Mouse (Mus musculus): Measurements from ENCODE around the gene Mtrex. TPM values are rescaled to one million over a fixed set of nuclear protein-coding genes. Genes with fewer than 3 reads are reported as not detected.
A peak's percentile ranks its signal among the peaks of the same experiment; 100 is the strongest.

Mtrex gene
- polyA plus RNA-seq, 1 experiment from 2014 or later, result 74.7 TPM

DNA sequence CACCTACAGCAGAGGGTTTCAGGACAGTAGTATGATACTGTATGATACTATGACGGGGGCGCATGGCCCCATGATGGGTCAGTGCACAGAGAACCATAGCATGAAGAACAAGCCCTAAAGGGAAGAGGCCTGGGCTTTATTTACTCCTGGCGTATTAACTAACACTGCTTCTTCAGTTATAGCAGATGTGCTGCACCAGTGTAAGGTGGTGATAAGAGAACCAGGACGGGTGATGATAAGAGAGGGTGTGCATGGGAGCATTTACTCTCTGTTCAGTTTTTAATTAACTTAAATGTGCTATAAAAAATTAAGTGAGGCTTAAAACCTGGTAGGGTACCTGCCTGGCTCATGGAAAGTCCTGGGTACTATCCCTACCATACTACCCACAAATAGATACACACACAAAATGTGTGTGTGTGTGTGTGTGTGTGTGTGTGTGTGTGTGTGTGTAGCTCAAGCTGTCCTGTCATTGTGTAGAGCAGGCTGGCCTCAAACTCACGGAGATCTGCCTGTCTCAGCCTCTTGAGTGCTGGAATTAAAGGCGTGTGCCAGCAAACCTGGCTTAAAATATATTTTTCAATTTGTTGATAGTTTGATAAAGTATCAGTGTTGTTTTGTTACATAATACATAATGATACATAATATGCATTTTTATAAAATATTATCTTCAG lies 88.5 kb downstream of the Mtrex start:
- Histone ChIP-seq H3K9ac (no peak overlapping the region), H3K36me3 (no peaks in the 10 kb centered on the region), H3K27me3 (no peaks in the 10 kb centered on the region), H3K4me3 (no peak overlapping the region), H3K4me1 (peaks cover 11% of the 10 kb centered on the region), H3K9me3 (no peaks in the 10 kb centered on the region), H3K27ac (no peak overlapping the region), H3K4me2 (no peak overlapping the region)
- ATAC-seq (ENCODE audit: insufficient number of reproducible peaks, insufficient read depth, low FRiP score, low TSS enrichment, low read depth), result no peak
- WGBS, result 91% methylated on average over 6 of the region's 6 CpGs

DNA sequence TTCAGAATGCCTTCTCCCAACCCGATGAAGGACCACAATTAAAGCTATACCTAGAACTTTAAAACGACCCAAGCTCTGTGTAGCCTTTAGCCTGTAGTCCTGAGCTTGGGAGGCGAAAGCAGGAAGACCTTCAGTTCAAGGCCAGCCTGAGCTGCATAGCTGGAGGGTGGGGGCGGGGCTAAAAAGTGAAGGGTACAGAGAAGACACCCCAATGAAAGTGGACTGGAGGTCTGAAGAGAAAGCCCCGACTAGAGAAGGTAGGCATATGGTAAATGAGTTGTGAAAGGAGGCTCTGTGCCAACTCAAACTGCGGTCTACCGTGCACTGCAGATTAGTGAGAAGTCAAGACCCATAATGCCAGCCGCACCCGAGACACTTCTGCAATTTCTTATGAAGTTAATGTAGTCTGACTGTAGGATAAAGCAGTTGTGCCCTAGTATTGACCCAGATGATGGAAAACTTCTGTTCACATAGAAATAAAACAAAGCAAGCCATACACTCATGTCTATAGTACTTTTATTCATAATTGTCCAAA lies 89.5 kb downstream of the Mtrex start:
- Histone ChIP-seq H3K4me2 (no peak overlapping the region), H3K27me3 (no peaks in the 10 kb centered on the region), H3K27ac (no peak overlapping the region), H3K9me3 (no peaks in the 10 kb centered on the region), H3K36me3 (no peaks in the 10 kb centered on the region), H3K9ac (no peak overlapping the region), H3K4me3 (no peak overlapping the region), H3K4me1 (peaks cover 18% of the 10 kb centered on the region)
- ATAC-seq (ENCODE audit: insufficient number of reproducible peaks, insufficient read depth, low FRiP score, low TSS enrichment, low read depth), result no peak
- 78% methylated on average over 9 of the region's 9 CpGs for WGBS

DNA sequence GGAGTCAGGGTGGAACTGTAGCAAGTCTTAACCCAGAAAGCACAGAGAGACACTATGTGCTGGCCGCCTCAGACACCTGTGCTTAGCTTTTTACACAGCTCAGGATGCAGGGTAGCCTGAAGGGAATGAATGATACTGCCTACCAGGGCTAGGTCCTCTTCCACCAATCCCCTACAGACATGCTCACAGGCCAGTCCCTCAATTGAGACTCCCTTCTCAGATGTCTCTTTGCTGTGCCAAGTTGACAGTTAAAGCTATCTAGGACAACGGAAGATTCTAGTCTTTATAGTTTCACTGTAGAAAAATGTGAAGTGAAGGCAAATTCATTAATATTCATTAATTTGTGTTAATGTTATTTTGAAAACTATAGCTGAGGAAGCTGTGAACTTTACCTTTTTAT lies 90.2 kb downstream of the Mtrex start:
- no peak overlapping the region for H3K9ac ChIP-seq
- no peak for ATAC-seq (ENCODE audit: insufficient number of reproducible peaks, insufficient read depth, low FRiP score, low TSS enrichment, low read depth)
- H3K4me3 ChIP-seq, result no peak overlapping the region
- H3K9me3 ChIP-seq, result no peaks in the 10 kb centered on the region
- no peaks in the 10 kb centered on the region for H3K36me3 ChIP-seq
- 80% methylated on average over 2 of the region's 2 CpGs for WGBS
- peaks cover 22% of the 10 kb centered on the region for H3K4me1 ChIP-seq
- no peaks in the 10 kb centered on the region for H3K27me3 ChIP-seq
- H3K27ac ChIP-seq, result no peak overlapping the region
- no peak overlapping the region for H3K4me2 ChIP-seq

DNA sequence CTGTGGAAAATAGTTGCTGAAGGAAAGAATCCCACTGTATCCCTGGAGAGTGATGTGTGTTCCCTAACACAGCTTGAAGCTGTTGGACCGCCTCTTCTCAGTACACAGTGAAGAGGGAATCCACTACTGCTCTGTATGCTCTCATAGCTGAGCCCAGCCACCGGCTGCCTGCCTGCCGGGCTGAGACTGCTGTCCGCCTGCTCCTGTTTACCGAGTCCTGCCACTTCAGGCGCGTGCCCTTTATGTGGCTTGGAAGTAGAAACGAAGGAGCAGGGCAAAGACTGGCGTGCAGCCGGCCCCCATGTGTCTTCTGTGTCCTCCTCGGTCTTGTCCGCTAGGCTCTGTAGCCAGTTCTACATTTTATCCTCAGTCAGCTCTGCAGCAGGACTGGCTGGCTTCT lies 92.1 kb downstream of the Mtrex start:
- Histone ChIP-seq H3K4me2 (0 out of 2 replicates have a peak overlapping the region, but pooled peaks have one; percentile 16), H3K9me3 (no peaks in the 10 kb centered on the region), H3K4me3 (no peak overlapping the region), H3K27ac (no peak overlapping the region), H3K9ac (0 out of 2 replicates have a peak overlapping the region, but pooled peaks have one; percentile 41), H3K36me3 (no peaks in the 10 kb centered on the region), H3K27me3 (no peaks in the 10 kb centered on the region), H3K4me1 (peaks cover 24% of the 10 kb centered on the region)
- ATAC-seq (ENCODE audit: insufficient number of reproducible peaks, insufficient read depth, low FRiP score, low TSS enrichment, low read depth), result no peak
- 38% methylated on average over 12 of the region's 12 CpGs for WGBS

DNA sequence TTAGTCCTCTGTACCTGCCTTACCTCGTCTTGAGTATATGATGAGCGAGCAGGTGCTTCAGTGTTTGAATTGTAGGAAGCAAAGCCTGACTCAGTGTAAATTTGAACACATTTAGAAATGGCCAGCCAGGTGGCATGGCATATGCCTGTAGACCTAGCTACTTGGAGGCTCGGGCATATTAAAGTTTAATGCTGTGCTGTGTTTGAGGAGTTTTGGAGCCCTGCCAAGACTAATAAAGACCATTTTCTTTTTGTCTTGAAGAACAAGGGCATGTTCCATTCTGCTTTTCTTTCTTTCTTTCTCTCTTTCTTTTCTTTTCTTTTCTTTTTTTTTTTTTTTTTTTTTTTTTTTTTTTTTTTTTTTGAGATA lies 93.3 kb downstream of the Mtrex start:
- Histone ChIP-seq H3K36me3 (no peaks in the 10 kb centered on the region), H3K4me1 (peaks cover 24% of the 10 kb centered on the region), H3K9me3 (no peaks in the 10 kb centered on the region), H3K27me3 (no peaks in the 10 kb centered on the region), H3K9ac (no peak overlapping the region), H3K4me2 (no peak overlapping the region), H3K27ac (no peak overlapping the region), H3K4me3 (no peak overlapping the region)
- ATAC-seq (ENCODE audit: insufficient number of reproducible peaks, insufficient read depth, low FRiP score, low TSS enrichment, low read depth), result no peak
- WGBS, result 70% methylated on average over 3 of the region's 3 CpGs

DNA sequence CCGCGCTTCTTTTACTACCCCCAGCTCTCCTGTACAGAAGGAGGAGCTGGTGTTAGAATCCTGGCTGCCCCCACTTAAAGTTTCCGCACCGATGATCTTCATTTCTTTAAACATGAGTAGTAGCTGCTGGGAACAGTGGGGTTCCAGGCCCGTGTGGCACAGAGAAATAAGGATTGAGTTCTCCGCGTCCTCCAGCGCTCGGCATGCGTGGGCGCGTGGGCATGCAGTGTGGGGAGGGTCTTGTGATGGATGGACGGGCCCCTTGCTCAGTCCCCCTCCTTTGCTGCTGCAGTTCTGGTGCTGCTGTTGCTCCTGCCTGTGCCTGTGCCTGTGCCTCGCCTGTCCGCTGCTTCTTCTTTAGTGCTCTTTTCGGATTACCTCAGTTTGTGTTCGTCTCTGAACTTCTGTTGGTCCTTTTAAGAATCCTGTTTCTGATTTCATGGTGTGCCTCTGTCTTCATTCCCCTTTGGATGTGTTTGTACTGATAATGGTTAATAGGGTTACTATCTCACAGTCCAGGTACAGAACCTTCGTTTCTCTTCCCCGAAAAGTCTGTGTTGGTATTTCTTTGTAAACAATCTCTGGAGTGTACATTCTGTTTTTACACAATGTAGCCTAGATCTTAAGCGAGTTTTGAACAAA lies 93.8 kb downstream of the Mtrex start:
- no peak overlapping the region for H3K4me3 ChIP-seq
- no peak for ATAC-seq (ENCODE audit: insufficient number of reproducible peaks, insufficient read depth, low FRiP score, low TSS enrichment, low read depth)
- H3K9ac ChIP-seq, result no peak overlapping the region
- H3K36me3 ChIP-seq, result no peaks in the 10 kb centered on the region
- no peaks in the 10 kb centered on the region for H3K9me3 ChIP-seq
- H3K4me2 ChIP-seq, result peak overlapping the region; percentile 2; the same call in 1 of the 2 replicates
- H3K4me1 ChIP-seq, result peaks cover 24% of the 10 kb centered on the region
- H3K27ac ChIP-seq, result no peak overlapping the region
- H3K27me3 ChIP-seq, result no peaks in the 10 kb centered on the region
- 63% methylated on average over 20 of the region's 20 CpGs for WGBS

DNA sequence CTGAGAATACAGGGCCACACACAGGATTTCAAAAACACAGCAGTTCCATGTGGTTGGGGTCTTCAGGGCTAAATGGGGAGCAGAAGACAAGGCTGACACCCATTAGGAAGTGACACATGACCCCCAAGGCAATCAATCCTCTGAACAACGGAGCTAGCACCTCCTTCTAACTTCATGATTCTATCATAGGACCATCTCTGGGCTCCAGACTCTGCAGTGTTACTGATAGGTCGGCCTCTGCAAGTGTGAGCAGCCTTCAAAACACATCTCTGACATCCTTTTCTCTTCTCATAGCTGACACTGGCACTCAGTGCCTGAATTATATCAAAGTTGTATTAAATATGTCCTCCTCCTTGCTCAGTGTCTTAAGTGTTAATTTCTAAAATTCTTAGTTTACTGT lies 94.6 kb downstream of the Mtrex start:
- ATAC-seq (ENCODE audit: insufficient number of reproducible peaks, insufficient read depth, low FRiP score, low TSS enrichment, low read depth), result no peak

DNA sequence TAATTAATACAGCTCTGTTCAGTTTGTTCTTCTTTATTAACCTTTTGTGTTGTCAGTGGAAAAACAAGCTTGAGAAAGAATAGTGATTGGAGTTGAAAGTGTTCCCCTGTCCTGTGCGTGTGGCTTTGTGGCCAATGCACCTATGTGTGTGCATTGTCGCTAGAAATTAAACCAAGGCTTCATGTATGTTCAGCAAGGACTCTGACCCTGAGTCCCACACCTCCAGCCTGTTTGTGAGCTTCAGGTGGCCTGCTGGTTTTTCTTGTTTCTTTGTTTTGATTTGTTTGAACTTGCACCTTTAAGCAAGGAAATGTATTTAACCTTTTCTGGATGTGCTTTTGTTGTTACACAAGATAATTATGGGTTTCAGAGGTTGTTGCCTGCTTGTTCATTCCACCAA lies 97.6 kb downstream of the Mtrex start:
- Histone ChIP-seq H3K27ac (no peak overlapping the region), H3K4me1 (peaks cover 13% of the 10 kb centered on the region)

More for the DNA sequence above, 94.6 kb downstream of the Mtrex start:
- Histone ChIP-seq H3K27ac (no peak overlapping the region), H3K9ac (0 out of 2 replicates have a peak overlapping the region, but pooled peaks have one; percentile 11), H3K4me3 (no peak overlapping the region), H3K4me1 (peaks cover 21% of the 10 kb centered on the region), H3K4me2 (no peak overlapping the region), H3K27me3 (no peaks in the 10 kb centered on the region), H3K9me3 (no peaks in the 10 kb centered on the region), H3K36me3 (no peaks in the 10 kb centered on the region)
- WGBS, result 38% methylated on average over 2 of the region's 2 CpGs

DNA sequence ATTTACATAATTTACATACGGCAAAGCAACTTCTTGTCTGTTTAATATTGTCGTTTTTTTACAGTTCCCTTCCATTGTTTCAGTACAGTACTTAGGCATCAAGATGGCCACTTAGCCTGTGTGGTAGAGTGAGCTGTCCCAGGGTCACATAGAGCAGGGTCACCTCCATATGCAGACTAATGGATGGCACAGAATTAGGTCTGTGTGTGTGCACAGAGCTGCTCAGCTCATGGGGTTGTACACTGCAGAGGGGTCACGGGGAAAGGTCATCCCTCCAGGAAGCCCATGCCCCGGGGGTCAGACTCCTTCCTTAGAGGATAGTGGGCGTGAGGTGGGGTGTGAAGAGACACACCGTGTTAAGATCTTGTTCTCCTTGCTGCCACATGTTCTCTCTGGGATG lies 101.7 kb downstream of the Mtrex start:
- WGBS, result 46% methylated on average over 6 of the region's 6 CpGs
- H3K9ac ChIP-seq, result no peak overlapping the region
- no peak for ATAC-seq (ENCODE audit: insufficient number of reproducible peaks, insufficient read depth, low FRiP score, low TSS enrichment, low read depth)

More for the DNA sequence above, 97.6 kb downstream of the Mtrex start:
- H3K4me2 ChIP-seq, result no peak overlapping the region
- H3K36me3 ChIP-seq, result 0 out of 2 replicates have a peak, but pooled peaks cover 3% of the 10 kb centered on the region
- ATAC-seq (ENCODE audit: insufficient number of reproducible peaks, insufficient read depth, low FRiP score, low TSS enrichment, low read depth), result no peak
- WGBS, result 81% methylated on average over 2 of the region's 2 CpGs
- no peaks in the 10 kb centered on the region for H3K27me3 ChIP-seq
- H3K9me3 ChIP-seq, result no peaks in the 10 kb centered on the region
- H3K4me3 ChIP-seq, result no peak overlapping the region
- H3K9ac ChIP-seq, result no peak overlapping the region

DNA sequence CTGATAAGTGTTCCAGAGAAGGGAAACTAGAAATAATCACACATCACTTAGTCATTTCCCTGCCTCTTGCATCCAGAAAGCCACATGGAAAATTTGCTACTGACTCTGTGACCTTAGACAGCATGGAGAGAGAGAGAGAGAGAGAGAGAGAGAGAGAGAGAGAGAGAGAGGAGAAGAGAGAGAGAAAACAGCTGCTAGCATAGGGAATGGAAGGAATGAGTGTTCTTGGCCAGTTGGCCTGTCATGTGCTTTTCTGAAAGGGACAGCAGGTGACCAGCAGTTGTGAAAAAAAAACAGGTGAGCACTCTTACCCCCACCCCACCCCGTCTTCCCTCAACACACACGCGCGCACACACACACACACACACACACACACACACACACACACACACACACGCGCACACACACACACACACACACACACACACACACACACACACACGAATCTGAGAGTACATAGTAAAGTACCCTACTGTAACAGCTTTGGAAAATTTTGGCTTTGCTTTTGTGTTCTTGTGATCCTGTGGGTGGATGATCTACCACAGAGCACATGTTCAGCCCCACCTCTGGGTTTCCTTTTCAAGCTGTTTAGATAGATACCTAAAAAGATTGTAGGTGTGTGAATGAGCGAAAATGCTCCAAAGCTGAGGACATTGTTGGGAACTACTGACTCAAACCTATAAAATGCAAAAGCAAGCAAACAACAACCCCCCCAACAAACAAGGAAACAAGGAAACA lies 103.1 kb downstream of the Mtrex start:
- Histone ChIP-seq H3K9me3 (no peaks in the 10 kb centered on the region), H3K4me1 (no peaks in the 10 kb centered on the region), H3K4me3 (no peak overlapping the region), H3K9ac (no peak overlapping the region), H3K36me3 (0 out of 2 replicates have a peak, but pooled peaks cover 4% of the 10 kb centered on the region), H3K27me3 (no peaks in the 10 kb centered on the region), H3K4me2 (no peak overlapping the region), H3K27ac (no peak overlapping the region)
- WGBS, result 83% methylated on average over 4 of the region's 8 CpGs
- ATAC-seq (ENCODE audit: insufficient number of reproducible peaks, insufficient read depth, low FRiP score, low TSS enrichment, low read depth), result no peak

More for the DNA sequence above, 101.7 kb downstream of the Mtrex start:
- no peak overlapping the region for H3K27ac ChIP-seq
- no peak overlapping the region for H3K4me2 ChIP-seq
- 0 out of 2 replicates have a peak, but pooled peaks cover 4% of the 10 kb centered on the region for H3K36me3 ChIP-seq
- no peaks in the 10 kb centered on the region for H3K4me1 ChIP-seq
- no peaks in the 10 kb centered on the region for H3K27me3 ChIP-seq
- H3K4me3 ChIP-seq, result no peak overlapping the region
- no peaks in the 10 kb centered on the region for H3K9me3 ChIP-seq

DNA sequence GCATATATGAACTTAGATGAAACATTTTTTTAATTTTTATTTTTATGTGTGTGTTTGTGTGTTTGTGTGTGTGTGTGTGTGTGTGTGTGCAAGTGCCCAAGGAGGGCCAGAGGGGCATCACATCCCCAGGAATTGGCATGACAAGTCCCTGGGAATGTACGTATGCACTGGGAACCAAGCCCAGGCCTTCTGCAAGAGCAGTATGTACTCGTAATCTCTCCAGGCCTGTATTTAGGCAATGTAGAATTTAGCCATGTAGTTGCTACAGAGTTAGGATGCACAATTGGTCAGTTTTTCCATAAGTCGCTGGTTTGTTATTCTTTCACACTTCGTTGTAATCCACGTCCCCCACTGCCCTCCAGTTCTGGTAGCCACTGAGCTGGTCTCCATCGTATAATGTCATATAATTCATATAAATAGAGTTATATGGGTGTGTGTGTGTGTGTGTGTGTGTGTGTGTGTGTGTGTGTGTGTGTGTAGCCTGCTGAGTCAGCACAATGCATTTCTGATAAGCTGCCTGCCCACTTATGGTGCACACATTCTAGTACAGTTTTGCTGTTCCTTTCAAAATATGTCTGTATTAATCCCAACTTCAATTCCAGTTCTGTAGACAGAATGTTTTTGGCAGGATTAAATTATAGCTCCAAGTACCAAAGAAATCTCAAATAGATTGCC lies 103.8 kb downstream of the Mtrex start:
- Histone ChIP-seq H3K4me2 (no peak overlapping the region), H3K27me3 (no peaks in the 10 kb centered on the region), H3K4me3 (no peak overlapping the region), H3K36me3 (0 out of 2 replicates have a peak, but pooled peaks cover 4% of the 10 kb centered on the region), H3K9me3 (no peaks in the 10 kb centered on the region), H3K27ac (no peak overlapping the region), H3K9ac (no peak overlapping the region), H3K4me1 (no peaks in the 10 kb centered on the region)
- no peak for ATAC-seq (ENCODE audit: insufficient number of reproducible peaks, insufficient read depth, low FRiP score, low TSS enrichment, low read depth)
- WGBS, result 85% methylated on average over 6 of the region's 6 CpGs
